Mouse (Mus musculus) intestine, embryonic 15.5 days (tissue): ENCODE results near the gene Tnrc18. TPM values are rescaled to one million over a fixed set of nuclear protein-coding genes. Genes with fewer than 3 reads are reported as not detected.

Source experiments
- ATAC-seq: fragments of 200-750 bp; cut with Nextera tagmentation; 2 replicates; pipeline ENCODE4 v1.8.0; 2017; ENCODE audit warnings: moderate TSS enrichment, moderate library complexity
- H3K27ac ChIP-seq: fragments of 300-500 bp; sonication (generic); 2 replicates; pipeline ENCODE4 v1.5.1; 2015; ENCODE audit warnings: mild to moderate bottlenecking, inconsistent platforms
- H3K27me3 ChIP-seq: fragments of 300-500 bp; sonication (generic); replicated peaks from 2 replicates; pipeline ENCODE4 v1.6.1; 2015; ENCODE audit warnings: inconsistent platforms
- H3K36me3 ChIP-seq: fragments of 300-500 bp; sonication (generic); 2 replicates; pipeline ENCODE4 v1.6.1; 2015; ENCODE audit warnings: inconsistent platforms
- H3K4me1 ChIP-seq: fragments of 300-500 bp; sonication (generic); replicated peaks from 2 replicates; pipeline ENCODE4 v1.6.1; 2015; ENCODE audit warnings: inconsistent platforms
- H3K4me2 ChIP-seq: fragments of 300-500 bp; sonication (generic); replicated peaks from 2 replicates; pipeline ENCODE4 v1.6.1; 2015; ENCODE audit warnings: mild to moderate bottlenecking, inconsistent platforms
- H3K4me3 ChIP-seq: fragments of 300-500 bp; sonication (generic); replicated peaks from 2 replicates; pipeline ENCODE4 v1.5.1; 2015; ENCODE audit warnings: inconsistent platforms
- H3K9ac ChIP-seq: fragments of 300-500 bp; sonication (generic); 2 replicates; pipeline ENCODE4 v1.6.1; 2015; ENCODE audit warnings: inconsistent platforms
- H3K9me3 ChIP-seq: fragments of 300-500 bp; sonication (generic); 2 replicates; pipeline ENCODE4 v1.6.1; 2016; ENCODE audit warnings: inconsistent platforms
- WGBS: fragments of 180-500 bp; shearing (Covaris S2); methylation state at CpG from one replicate; pipeline ENCODE4 v1.1.7; 2015; 5-methylcytosine and 5-hydroxymethylcytosine counted together
- polyA plus RNA-seq: library from polyadenylated mRNA; unstranded; fragments of >200 nt; fragmentation: Nextera tagmentation; extraction: Ambion mirVana; gene quantifications from 2 replicates; pipeline ENCODE4 v1.2.1, GENCODE M21; 2015

Gene Tnrc18
- polyA plus RNA-seq, 1 experiment from 2014 or later: 19.5 TPM

DNA sequence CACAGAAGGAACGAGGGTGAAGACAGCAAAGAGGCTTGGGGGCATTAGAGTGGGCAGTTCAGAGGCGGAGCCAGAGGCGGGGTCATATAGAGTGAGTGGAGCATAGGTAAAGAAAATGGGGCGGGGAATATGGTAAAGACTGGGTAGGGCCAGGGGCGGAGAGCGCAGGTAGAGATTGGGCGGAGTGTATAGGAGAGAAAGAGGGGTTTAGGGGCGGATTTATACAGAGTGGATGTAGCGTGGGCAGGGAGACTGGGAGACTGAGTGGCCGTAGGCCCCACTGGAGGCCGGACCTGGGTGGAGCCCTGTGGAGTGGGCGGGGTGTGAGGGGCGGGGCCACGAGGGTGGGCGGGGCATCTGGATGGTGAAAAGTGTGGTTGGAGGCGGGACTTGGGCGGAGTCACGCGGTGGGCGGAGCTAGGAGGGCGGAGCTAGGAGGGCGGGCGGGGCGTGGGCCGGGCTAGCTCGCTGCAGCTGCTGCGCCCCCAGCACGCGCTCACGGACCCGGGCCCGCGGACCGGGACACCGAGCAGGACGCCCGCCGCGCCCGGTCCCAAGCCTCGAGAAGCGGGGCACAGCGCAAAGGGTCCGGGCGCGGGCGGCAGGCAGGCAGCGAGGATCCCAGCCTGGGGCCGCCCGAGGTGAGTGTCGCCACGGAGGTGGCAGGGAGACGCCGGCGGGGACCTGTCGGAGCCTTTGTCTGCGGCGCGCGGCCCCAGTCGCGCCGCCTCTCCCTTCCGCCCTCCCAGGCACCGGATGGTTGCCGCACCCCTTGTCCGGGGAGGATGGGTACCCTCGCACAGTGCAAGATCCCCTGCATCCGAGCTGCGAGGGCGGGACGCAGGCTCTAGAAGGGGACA lies 115.6 kb downstream of the Tnrc18 start:
- no peaks in the 10 kb centered on the region for H3K36me3 ChIP-seq
- peak overlapping the region; percentile 60 for H3K9ac ChIP-seq
- H3K27me3 ChIP-seq: peaks cover 10% of the 10 kb centered on the region
- under 1% methylated on average over 71 of the region's 72 CpGs for WGBS
- H3K9me3 ChIP-seq: no peaks in the 10 kb centered on the region
- H3K4me3 ChIP-seq: peak overlapping the region; percentile 62
- ATAC-seq: peak; percentile 91
- H3K27ac ChIP-seq: no peak overlapping the region
- H3K4me2 ChIP-seq: peak overlapping the region; percentile 100
- H3K4me1 ChIP-seq: peaks cover 13% of the 10 kb centered on the region

DNA sequence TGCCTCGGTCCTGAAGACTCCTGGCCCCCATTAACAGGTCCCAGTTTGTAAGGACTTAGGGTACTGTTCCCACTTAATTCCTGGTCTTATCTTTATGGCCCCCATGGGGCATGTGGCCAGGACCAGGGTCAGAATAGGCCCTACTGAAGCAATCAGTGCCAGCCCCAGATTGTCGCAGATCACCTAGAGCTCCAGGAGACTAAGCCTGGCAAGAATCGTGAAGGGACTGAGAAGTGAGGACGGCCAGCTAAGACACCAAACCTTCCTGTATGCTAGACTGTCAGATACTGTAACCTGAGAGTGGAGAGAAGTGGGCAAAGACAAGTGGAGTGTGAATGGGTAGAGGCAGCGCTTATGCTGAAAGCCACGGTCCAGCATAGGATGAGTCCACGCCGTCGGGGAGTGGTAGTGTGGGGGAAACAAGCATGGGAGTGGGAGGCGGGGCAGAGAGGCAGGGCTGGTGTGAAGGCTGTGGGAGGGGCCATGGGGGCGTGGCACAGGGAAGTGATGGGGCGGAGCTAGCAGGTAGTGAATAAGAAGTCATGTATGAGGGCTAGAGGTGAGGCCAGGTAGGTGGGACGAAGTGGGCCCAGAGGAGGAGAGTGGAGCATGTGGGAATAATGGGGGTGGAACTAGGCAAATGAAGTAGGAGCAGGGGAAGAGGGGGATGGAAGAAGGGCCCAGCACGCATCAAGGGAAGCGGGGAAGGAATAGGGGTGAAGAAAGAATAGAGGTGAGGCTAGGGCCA lies 116.4 kb downstream of the Tnrc18 start:
- 9% methylated on average over 15 of the region's 15 CpGs for WGBS
- peak; percentile 69 for ATAC-seq
- peak overlapping the region; percentile 62 for H3K4me3 ChIP-seq
- H3K9ac ChIP-seq: no peak overlapping the region
- H3K4me1 ChIP-seq: peaks cover 13% of the 10 kb centered on the region
- H3K27ac ChIP-seq: no peak overlapping the region
- peaks cover 10% of the 10 kb centered on the region for H3K27me3 ChIP-seq
- no peaks in the 10 kb centered on the region for H3K36me3 ChIP-seq
- H3K4me2 ChIP-seq: peak overlapping the region; percentile 100
- H3K9me3 ChIP-seq: no peaks in the 10 kb centered on the region

DNA sequence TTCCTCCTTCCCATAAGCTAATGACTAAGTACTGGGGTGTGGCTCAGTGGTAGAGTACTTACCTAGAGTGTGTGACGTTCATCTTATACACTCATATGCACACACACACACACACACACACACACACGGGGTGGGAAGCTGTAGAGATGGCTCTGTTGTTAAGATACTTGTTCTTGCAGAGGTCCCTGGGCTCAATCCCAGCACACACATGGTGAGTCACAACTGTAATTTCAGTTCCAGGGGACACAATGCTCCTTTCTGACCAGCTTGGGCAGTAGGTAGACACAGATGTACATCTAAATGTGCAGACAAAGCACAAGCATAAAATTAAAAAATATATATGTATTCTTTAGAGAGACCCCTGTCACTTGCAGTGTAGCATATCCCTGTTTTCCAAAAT lies 119.7 kb downstream of the Tnrc18 start:
- Histone ChIP-seq H3K9me3 (no peaks in the 10 kb centered on the region), H3K4me1 (peaks cover 12% of the 10 kb centered on the region), H3K27ac (no peak overlapping the region), H3K36me3 (no peaks in the 10 kb centered on the region), H3K9ac (no peak overlapping the region), H3K4me2 (no peak overlapping the region), H3K4me3 (no peak overlapping the region), H3K27me3 (peaks cover 6% of the 10 kb centered on the region)
- no peak for ATAC-seq
- 49% methylated on average over 2 of the region's 2 CpGs for WGBS

DNA sequence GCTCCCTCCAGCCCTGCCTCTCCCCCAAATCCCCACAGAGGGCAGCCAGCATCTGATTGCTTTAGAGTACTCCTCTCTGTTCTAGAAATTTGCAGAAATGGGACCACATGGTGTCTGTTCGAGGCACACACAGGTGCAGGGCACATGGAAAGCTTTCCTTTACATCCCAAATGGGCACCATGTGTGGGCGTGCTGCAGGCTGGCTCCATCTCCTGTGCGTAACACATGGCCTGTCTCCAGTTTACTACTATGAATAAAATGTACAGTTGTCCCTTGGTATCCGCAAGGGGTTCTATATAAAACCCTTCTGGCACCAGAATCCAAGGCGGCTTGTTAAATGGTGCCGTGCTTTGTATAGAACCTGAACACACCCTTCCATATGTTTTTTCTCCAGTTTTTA lies 120.6 kb downstream of the Tnrc18 start:
- Histone ChIP-seq H3K4me2 (no peak overlapping the region), H3K4me3 (no peak overlapping the region), H3K9ac (no peak overlapping the region), H3K9me3 (no peaks in the 10 kb centered on the region), H3K27ac (no peak overlapping the region), H3K27me3 (peaks cover 5% of the 10 kb centered on the region), H3K4me1 (peaks cover 5% of the 10 kb centered on the region), H3K36me3 (no peaks in the 10 kb centered on the region)
- no peak for ATAC-seq
- WGBS: 87% methylated on average over 6 of the region's 6 CpGs

DNA sequence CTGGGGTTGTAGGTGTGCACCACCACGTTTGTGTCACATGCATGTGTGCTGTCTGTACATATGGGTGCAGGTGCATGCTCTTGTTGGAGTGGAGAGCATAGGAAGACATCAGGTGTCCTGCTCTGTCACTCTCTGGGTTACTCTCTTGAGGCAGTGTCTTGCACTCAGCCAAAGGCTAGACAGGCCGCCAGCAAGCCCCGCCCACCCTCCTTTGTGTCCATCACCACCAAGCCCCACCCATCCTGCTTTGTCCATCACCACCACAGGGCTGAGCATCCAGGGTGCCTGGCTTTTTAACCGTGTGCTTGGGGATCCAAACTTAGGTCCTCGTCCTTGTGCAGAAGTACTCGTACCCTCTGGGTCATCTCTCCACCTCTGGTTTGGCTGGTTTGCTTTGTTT lies 121.2 kb downstream of the Tnrc18 start:
- Histone ChIP-seq H3K9ac (no peak overlapping the region), H3K4me1 (no peaks in the 10 kb centered on the region; the same call in none of the 2 replicates), H3K27me3 (peaks cover 2% of the 10 kb centered on the region), H3K27ac (no peak overlapping the region), H3K4me3 (no peak overlapping the region), H3K36me3 (no peaks in the 10 kb centered on the region), H3K9me3 (no peaks in the 10 kb centered on the region), H3K4me2 (no peak overlapping the region)
- WGBS: 29% methylated on average over 6 of the region's 6 CpGs
- ATAC-seq: no peak

DNA sequence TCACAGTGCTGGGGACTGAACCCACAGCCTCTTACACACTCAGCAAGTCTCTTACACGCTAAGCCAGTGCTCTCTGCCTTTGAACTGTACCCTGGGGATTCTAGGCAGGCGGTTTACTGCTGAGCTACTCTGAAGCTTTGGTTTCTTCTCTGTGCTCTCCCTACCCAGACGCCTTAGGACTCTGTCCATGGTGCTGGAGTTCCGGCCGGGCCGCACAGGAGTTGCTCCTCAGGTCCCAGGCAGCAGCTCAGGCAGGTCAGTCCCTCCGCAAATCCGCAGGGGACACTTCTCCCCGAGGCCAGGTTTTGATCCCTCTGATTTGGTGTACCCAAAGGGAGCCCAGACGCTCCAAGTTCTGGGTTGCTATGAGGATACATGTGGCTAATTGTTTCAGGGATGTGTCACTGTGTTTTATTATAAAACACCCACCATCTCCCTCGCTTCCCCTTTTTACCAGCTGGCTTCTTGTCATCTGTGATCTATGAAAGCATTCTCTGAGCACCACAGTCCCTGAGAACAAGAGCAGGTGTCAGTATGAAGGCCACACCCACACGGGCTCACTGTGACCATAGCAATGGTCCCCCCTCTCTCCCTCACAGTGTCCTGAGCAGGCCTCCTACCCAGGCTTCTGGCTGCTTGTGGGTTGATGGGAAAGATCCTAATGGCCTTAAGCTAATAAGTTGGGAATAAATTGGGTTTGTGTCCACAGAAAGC lies 122.7 kb downstream of the Tnrc18 start:
- peak; percentile 58; the same call in 1 of the 2 replicates for ATAC-seq
- no peak overlapping the region for H3K4me3 ChIP-seq
- no peak overlapping the region for H3K9ac ChIP-seq
- no peak overlapping the region for H3K27ac ChIP-seq
- no peaks in the 10 kb centered on the region; the same call in 1 of the 2 replicates for H3K4me1 ChIP-seq
- no peak overlapping the region for H3K4me2 ChIP-seq
- 11% methylated on average over 12 of the region's 12 CpGs for WGBS
- no peaks in the 10 kb centered on the region for H3K36me3 ChIP-seq
- H3K27me3 ChIP-seq: no peaks in the 10 kb centered on the region
- no peaks in the 10 kb centered on the region for H3K9me3 ChIP-seq

DNA sequence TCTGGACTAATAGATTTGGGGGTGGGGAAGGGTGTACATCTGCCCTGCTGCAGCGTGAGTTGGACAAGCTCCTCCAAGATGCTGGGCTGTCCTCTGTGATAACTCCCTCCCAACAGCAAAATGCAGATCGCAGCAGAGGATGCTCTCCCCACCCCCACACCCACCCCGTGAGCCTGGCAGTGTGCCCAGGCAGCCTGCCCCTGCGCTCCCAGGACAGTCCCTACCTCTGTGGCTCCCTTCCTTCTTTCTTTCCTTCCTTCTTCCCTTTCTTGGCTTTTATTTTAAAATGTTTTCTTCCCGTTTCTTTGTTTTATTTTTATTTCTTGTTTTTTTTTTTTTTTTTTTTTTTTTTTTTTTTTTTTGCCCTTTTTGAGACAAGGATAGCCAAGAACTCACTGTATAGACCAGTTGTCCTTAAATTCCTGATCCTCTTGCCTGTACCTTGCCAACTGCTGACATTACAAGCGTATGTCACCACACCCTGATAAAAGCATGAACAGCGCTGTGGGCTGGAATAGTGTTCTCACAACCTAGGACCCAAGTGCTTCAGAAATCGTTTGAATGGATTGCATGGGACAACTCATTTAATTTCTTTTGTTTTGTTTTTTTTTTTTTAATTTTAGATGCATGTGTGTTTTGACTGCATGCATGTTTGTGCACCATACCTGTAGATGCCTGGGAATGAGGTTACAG lies 123.6 kb downstream of the Tnrc18 start:
- Histone ChIP-seq H3K36me3 (no peaks in the 10 kb centered on the region), H3K9me3 (no peaks in the 10 kb centered on the region), H3K4me3 (no peak overlapping the region), H3K4me2 (no peak overlapping the region), H3K27ac (no peak overlapping the region), H3K27me3 (no peaks in the 10 kb centered on the region), H3K4me1 (no peaks in the 10 kb centered on the region; the same call in 1 of the 2 replicates), H3K9ac (no peak overlapping the region)
- no peak for ATAC-seq
- WGBS: 55% methylated on average over 8 of the region's 8 CpGs

DNA sequence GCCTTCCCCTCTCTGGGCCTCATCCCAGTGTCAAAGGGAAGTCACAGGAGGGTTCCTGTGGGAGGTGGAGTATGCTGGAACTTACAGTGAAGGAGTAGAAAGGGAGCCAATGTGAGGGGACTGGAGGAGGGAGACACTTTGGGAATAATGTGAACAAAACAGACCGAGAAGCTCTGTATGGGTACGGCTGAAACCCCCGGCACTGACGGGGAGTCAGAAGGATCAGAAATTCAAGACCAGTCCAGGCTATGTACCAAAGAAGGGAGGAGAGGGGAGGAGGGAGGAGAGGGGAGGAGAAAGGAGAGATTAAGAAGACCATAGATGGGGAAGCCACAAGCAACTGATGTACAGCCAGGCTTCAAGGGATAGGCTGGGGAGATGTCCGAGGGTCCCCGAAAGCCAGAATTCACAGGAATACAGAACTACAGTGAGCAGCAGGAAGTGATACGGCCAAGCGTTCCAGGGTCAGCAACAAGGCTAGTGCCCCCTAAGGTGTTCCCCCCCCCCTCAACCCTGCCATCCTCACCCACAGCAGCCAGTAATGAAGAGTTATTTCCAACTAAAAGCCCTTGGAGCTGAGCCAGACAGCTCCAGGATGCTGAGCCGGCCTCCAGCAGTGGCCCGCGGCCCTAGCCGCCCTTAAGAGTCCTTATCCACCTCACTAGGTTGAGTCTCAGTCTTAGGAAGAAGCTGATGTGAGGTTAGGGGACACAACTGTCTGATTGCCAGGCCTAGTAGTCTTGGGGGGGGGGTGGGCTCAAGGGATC lies 124.3 kb downstream of the Tnrc18 start:
- Histone ChIP-seq H3K4me1 (no peaks in the 10 kb centered on the region; the same call in 1 of the 2 replicates), H3K4me2 (no peak overlapping the region), H3K9me3 (no peaks in the 10 kb centered on the region), H3K27me3 (no peaks in the 10 kb centered on the region), H3K27ac (no peak overlapping the region), H3K9ac (no peak overlapping the region), H3K36me3 (no peaks in the 10 kb centered on the region), H3K4me3 (no peak overlapping the region)
- no peak for ATAC-seq
- WGBS: 72% methylated on average over 12 of the region's 12 CpGs

DNA sequence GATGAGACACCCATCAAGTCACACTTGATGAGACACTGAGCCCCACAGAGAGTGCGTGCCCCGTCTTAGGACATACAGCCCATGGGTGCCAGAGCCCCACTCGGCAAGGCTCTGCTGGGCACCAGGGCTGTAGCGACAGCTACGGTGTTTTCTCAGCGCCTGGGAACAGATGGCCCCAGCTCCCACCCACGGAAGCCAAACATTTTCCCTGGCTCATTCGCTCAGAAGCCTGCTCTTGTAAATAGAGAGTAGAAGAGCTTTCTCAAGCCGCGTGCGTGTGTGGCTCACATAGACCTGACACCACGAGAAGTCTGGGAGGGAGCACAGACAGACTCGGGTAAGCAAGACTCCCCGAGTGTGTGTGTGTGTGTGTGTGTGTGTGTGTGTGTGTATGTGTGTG lies 125.2 kb downstream of the Tnrc18 start, which contains the start of gene Slc29a4:
Gene Slc29a4, plus strand, starts transcription at position 265 of the 400 bp plus-strand sequence.
- Histone ChIP-seq H3K27me3 (no peaks in the 10 kb centered on the region), H3K27ac (no peak within 1 kb of the TSS), H3K36me3 (no peaks in the 10 kb centered on the region), H3K4me1 (no peaks in the 10 kb centered on the region; the same call in 1 of the 2 replicates), H3K9ac (no peak within 1 kb of the TSS), H3K4me3 (no peak within 1 kb of the TSS), H3K9me3 (no peaks in the 10 kb centered on the region), H3K4me2 (no peak within 1 kb of the TSS)
- WGBS: 43% methylated on average over 14 of the region's 14 CpGs
- no peak for ATAC-seq

DNA sequence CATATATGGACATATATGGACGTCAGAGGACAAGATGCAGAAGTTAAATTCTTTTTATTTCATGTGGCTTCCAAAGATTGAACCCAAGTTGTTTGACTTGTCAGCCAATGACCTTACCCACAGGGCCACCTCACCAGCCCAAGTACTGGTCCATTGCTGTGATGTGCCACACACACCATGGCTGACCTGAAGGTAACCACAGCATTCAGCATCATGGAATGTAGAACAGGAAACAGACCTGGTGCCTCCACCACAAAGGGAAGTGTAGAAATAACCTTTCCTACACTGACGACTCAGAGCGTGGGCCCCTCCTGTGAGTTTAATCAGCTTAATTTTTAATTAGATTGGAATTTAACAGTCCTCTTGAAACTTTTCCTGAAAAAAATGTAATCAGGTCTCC lies 127.1 kb downstream of the Tnrc18 start:
- Histone ChIP-seq H3K4me1 (no peaks in the 10 kb centered on the region; the same call in 1 of the 2 replicates), H3K27me3 (no peaks in the 10 kb centered on the region), H3K36me3 (no peaks in the 10 kb centered on the region), H3K9me3 (no peaks in the 10 kb centered on the region), H3K27ac (no peak overlapping the region), H3K4me2 (no peak overlapping the region), H3K9ac (no peak overlapping the region), H3K4me3 (no peak overlapping the region)
- no peak for ATAC-seq
- 79% methylated on average over 3 of the region's 3 CpGs for WGBS

DNA sequence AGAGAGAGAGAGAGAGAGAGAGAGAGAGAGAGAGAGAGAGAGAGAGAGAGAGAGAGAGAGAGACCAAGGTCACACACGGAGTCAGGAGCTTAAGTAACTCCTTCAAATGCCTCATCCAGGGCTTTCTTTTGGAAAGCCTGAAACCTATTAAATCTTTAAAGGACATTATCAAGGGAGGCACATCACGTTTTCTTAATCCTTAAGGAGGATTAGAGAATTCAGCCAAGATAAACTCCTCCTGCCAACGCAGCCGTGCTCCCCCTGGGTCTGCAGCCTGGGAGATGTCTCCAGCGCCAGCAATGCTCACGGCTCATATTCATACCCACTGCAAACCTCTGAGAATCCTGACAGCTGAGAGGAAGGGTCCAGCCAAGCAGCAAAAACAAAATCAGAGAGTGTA lies 128.6 kb downstream of the Tnrc18 start:
- no peak overlapping the region for H3K9ac ChIP-seq
- 53% methylated on average over 6 of the region's 6 CpGs for WGBS
- H3K36me3 ChIP-seq: no peaks in the 10 kb centered on the region
- no peak for ATAC-seq
- no peaks in the 10 kb centered on the region for H3K9me3 ChIP-seq
- no peak overlapping the region for H3K4me2 ChIP-seq
- H3K4me3 ChIP-seq: no peak overlapping the region
- no peak overlapping the region for H3K27ac ChIP-seq
- H3K4me1 ChIP-seq: no peaks in the 10 kb centered on the region; the same call in 1 of the 2 replicates
- H3K27me3 ChIP-seq: no peaks in the 10 kb centered on the region
